Comparison of ENCODE assay signal across 11 mouse cellular contexts in the genomic region with DNA sequence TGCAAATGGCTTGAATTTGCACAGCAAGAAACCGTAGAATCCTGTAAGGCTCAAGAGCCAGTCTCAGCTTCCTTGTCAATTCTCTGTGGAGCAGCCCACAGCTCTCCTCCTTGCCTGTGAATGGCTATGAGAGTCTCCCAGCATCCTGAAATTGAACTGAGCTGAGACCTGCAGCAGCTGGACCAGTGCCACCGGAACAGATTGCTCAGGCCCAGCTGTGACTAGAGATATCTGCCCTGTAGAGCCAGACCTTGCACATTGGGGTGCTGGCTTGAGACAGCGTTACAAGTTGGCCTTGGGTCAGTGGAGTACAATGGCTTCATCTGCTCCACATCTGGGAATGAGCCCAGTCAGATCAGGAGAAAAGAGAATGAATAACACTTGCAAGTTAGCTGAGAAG.
A peak's percentile ranks its signal among the peaks of the same experiment; 100 is the strongest.
DNase-seq lines count a peak whose midpoint lies in the region; ATAC-seq lines count a peak whose summit lies in the region.
"Had no signal": no experiment of that assay in that cellular context is flagged by ENCODE, and none has a peak within 500 bp of the region (broad histone marks: within the 10 kb centered on the region; RNA-seq: fewer than 3 reads in every experiment).

No protein-coding gene starts in this region.

- no peak overlapping the region for H3K4me3 ChIP-seq in forebrain, embryonic 12.5 days (replicated peaks)
- no peak overlapping the region for H3K4me3 ChIP-seq in forebrain, embryonic 15.5 days
- H3K4me3 ChIP-seq in midbrain, embryonic 14.5 days (replicated peaks; ENCODE audit: low read depth, low read length), result no peak overlapping the region
- no peak overlapping the region for H3K4me3 ChIP-seq in midbrain, embryonic 15.5 days
- H3K4me3 ChIP-seq: left cerebral cortex, adult 2 months; megakaryocyte, embryonic 14.5 days had no signal

- no peaks in the 10 kb centered on the region for H3K9me3 ChIP-seq in forebrain, embryonic 12.5 days
- H3K9me3 ChIP-seq in forebrain, embryonic 15.5 days, result no peaks in the 10 kb centered on the region
- no peaks in the 10 kb centered on the region for H3K9me3 ChIP-seq in midbrain, embryonic 14.5 days (ENCODE audit: control insufficient read depth, low read length)
- no peaks in the 10 kb centered on the region for H3K9me3 ChIP-seq in midbrain, embryonic 15.5 days

- no peak for ATAC-seq in forebrain, embryonic 12.5 days (ENCODE audit: low FRiP score)
- no peak for ATAC-seq in forebrain, embryonic 15.5 days (replicated peaks)
- ATAC-seq in midbrain, embryonic 14.5 days (ENCODE audit: low FRiP score, low TSS enrichment), result no peak
- ATAC-seq in midbrain, embryonic 15.5 days (replicated peaks), result no peak

- no peaks in the 10 kb centered on the region for H3K27me3 ChIP-seq in forebrain, embryonic 12.5 days
- H3K27me3 ChIP-seq in forebrain, embryonic 15.5 days, result no peaks in the 10 kb centered on the region
- H3K27me3 ChIP-seq in midbrain, embryonic 14.5 days (ENCODE audit: control insufficient read depth, insufficient read depth, low read length), result no peaks in the 10 kb centered on the region
- H3K27me3 ChIP-seq in midbrain, embryonic 15.5 days (replicated peaks), result no peaks in the 10 kb centered on the region
- H3K27me3 ChIP-seq: megakaryocyte, embryonic 14.5 days had no signal

- peaks cover 22% of the 10 kb centered on the region for H3K4me1 ChIP-seq in forebrain, embryonic 12.5 days
- H3K4me1 ChIP-seq in forebrain, embryonic 15.5 days, result peaks cover 20% of the 10 kb centered on the region
- H3K4me1 ChIP-seq in midbrain, embryonic 14.5 days (ENCODE audit: control insufficient read depth, insufficient read depth, low read length), result peaks cover 8% of the 10 kb centered on the region; the same call in 1 of the 2 replicates
- peaks cover 22% of the 10 kb centered on the region for H3K4me1 ChIP-seq in midbrain, embryonic 15.5 days
- H3K4me1 ChIP-seq: megakaryocyte, embryonic 14.5 days had no signal

- H3K9ac ChIP-seq in forebrain, embryonic 12.5 days, result no peak overlapping the region
- no peak overlapping the region for H3K9ac ChIP-seq in forebrain, embryonic 15.5 days (replicated peaks)
- no peak overlapping the region for H3K9ac ChIP-seq in midbrain, embryonic 14.5 days (replicated peaks; ENCODE audit: low read length)
- no peak overlapping the region for H3K9ac ChIP-seq in midbrain, embryonic 15.5 days

- 61% methylated on average over 3 of the region's 3 CpGs for WGBS in forebrain, embryonic 12.5 days
- 52% methylated on average over 3 of the region's 3 CpGs for WGBS in forebrain, embryonic 15.5 days
- WGBS in midbrain, embryonic 14.5 days, result 59% methylated on average over 3 of the region's 3 CpGs
- 49% methylated on average over 3 of the region's 3 CpGs for WGBS in midbrain, embryonic 15.5 days

- no peak overlapping the region for H3K4me2 ChIP-seq in forebrain, embryonic 12.5 days
- no peak overlapping the region for H3K4me2 ChIP-seq in forebrain, embryonic 15.5 days (replicated peaks)
- no peak overlapping the region for H3K4me2 ChIP-seq in midbrain, embryonic 14.5 days (ENCODE audit: low read length)
- H3K4me2 ChIP-seq in midbrain, embryonic 15.5 days, result no peak overlapping the region

- H3K36me3 ChIP-seq in forebrain, embryonic 12.5 days (replicated peaks), result no peaks in the 10 kb centered on the region
- no peaks in the 10 kb centered on the region for H3K36me3 ChIP-seq in forebrain, embryonic 15.5 days
- H3K36me3 ChIP-seq in midbrain, embryonic 14.5 days (ENCODE audit: control insufficient read depth, insufficient read depth, low read length), result no peaks in the 10 kb centered on the region
- H3K36me3 ChIP-seq in midbrain, embryonic 15.5 days (replicated peaks), result no peaks in the 10 kb centered on the region

- peak; percentile 44 for DNase-seq in midbrain, embryonic 14.5 days
- peak; percentile 64 to 65 for DNase-seq in heart, postnatal 10 days
- peak; percentile 30 for DNase-seq in right cerebral cortex, postnatal 14 days
- DNase-seq in thymus, postnatal 14 days, result no peak
- DNase-seq in yolk sac, embryonic 10.5 days (ENCODE audit: low spot score), result no peak
- DNase-seq: B cell, adult 2 months had no signal

- intact Hi-C loops in heart, postnatal 10 days (cut with DNase I), result no loop called here

- H3K27ac ChIP-seq in forebrain, embryonic 12.5 days, result peak overlapping the region; percentile 46; the same call in 1 of the 2 replicates
- H3K27ac ChIP-seq in forebrain, embryonic 15.5 days (replicated peaks), result no peak overlapping the region
- no peak overlapping the region for H3K27ac ChIP-seq in midbrain, embryonic 14.5 days (replicated peaks; ENCODE audit: low read depth, low read length)
- H3K27ac ChIP-seq in midbrain, embryonic 15.5 days, result no peak overlapping the region
- H3K27ac ChIP-seq: left cerebral cortex, adult 2 months had no signal

Comparison
In these comparisons a context has a peak if more than half of its experiments do, and no peak if none do; other contexts are left out.
1. DNase-seq: peak in midbrain, embryonic 14.5 days (single experiment), heart, postnatal 10 days (2 of 2) and right cerebral cortex, postnatal 14 days (single experiment); none in thymus, postnatal 14 days (single experiment) and yolk sac, embryonic 10.5 days (single experiment).